Mouse (Mus musculus) erythroblast, embryonic 14.5 days (primary cell): ENCODE measurements around the gene Csgalnact2.

ENCODE experiments used
- GATA1 ChIP-seq: IDR thresholded peaks from 2 replicates; pipeline ENCODE4 v1.6.1; 2012; ENCODE audit warnings: low read length, inconsistent platforms, mixed read lengths
- TAL1 ChIP-seq: IDR thresholded peaks from 3 replicates; pipeline ENCODE4 v1.6.1; 2012; ENCODE audit warnings: low read length, inconsistent platforms, mixed read lengths

- no peak for TF ChIP-seq GATA1
- no peak for TF ChIP-seq TAL1
Observed at GRCm38 (mm10) chr6:118070321-118071012, 68.5 kb downstream of the Csgalnact2 start.
